In the genomic region with DNA sequence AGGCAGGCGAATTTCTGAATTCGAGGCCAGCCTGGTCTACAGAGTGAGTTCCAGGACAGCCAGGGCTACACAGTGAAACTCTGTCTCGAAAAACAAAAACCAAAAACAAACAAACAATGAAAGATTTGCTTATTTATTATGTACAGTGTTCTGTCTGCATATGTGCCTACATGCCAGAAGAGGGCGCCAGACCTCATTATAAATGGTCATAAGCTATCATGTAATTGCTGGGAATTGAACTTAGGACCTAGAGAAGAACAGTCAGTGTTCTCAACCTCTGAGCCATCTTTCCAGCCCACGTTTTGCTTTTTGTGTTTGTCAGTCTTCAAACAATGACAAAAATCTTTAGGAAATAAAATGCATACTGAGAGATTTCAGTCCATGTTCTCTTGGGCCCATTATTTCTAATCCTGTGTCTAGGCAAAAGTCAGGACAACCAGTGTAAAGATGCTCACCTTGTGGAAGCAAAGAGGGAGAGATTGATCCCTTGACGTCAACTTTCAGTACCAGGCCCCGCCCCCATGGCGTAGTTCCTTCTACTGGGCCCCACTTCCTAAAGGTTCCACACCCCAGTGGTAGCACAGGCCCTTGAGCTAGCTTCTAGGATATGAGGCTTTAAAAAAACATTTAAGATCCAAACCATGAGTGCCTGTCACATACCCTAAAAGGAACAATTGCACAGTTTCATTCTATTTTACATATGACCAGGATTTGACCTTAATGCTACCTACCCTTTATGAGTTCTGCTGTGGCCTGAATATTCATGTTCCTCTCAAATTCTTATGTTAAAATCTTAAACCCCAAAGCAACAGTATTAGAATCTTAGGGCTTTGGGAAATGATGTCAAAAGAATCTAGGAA, we compare ENCODE assay signal across 12 mouse cellular contexts. TPM values are rescaled to one million over a fixed set of nuclear protein-coding genes. Genes with fewer than 3 reads are reported as not detected.
DNase-seq lines count a peak whose midpoint lies in the region; TF ChIP-seq lines count a peak whose summit lies in the region.
"Had no signal": no experiment of that assay in that cellular context is flagged by ENCODE, and none has a peak within 500 bp of the region (broad histone marks: within the 10 kb centered on the region; RNA-seq: fewer than 3 reads in every experiment).

No protein-coding gene starts in this region.

- intact Hi-C loops in gastrocnemius, adult 2 months (cut with DNase I), result loop anchor here (10.0 kb wide), 1 partner anchor 262 kb away; no protein-coding TSS in a partner anchor
- intact Hi-C loops in left cerebral cortex, postnatal 4 days (cut with DNase I), result no loop called here

- no peak for DNase-seq in gastrocnemius, adult 2 months
- DNase-seq in gastrocnemius, postnatal 25 days, result no peak
- DNase-seq in lung, postnatal 36 days, result peak; percentile 8
- no peak for DNase-seq in lung, adult 18-20 months
- peak; percentile 4 for DNase-seq in adipocyte (ENCODE audit: low spot score)
- peak; percentile 32 for DNase-seq in retina, postnatal 1 day
- DNase-seq in left cerebral cortex, postnatal 4 days, result no peak
- DNase-seq in yolk sac, embryonic 10.5 days (ENCODE audit: low spot score), result no peak
- DNase-seq: adrenal gland, adult 2 months had no signal

- no peak overlapping the region for H3K4me3 ChIP-seq in gastrocnemius, adult 2 months
- H3K4me3 ChIP-seq: heart, embryonic 15.5 days; midbrain, embryonic 10.5 days had no signal

- H3K27ac ChIP-seq in gastrocnemius, adult 2 months, result no peak overlapping the region
- H3K27ac ChIP-seq: heart, embryonic 15.5 days had no signal

- peak; percentile 64 for TF ChIP-seq CTCF in gastrocnemius, adult 2 months (IDR thresholded peaks at IDR 0.05)

RNA-seq across cellular contexts. Expression of a gene that starts 54.0 kb away (rescaled TPM):
- not detected for total RNA-seq in gastrocnemius, adult 2 months (2021)
- not detected for total RNA-seq in gastrocnemius, postnatal 25 days (2021)
- not detected for total RNA-seq in left cerebral cortex, postnatal 4 days (2021)
- total RNA-seq: adrenal gland, adult 2 months; left cerebral cortex, adult 18-20 months had no signal

Comparison
In these comparisons a context has a peak if more than half of its experiments do, and no peak if none do; other contexts are left out.
1. DNase-seq: peak in lung, postnatal 36 days (single experiment), adipocyte (single experiment) and retina, postnatal 1 day (single experiment); none in gastrocnemius, adult 2 months (single experiment), gastrocnemius, postnatal 25 days (single experiment), lung, adult 18-20 months (0 of 2), left cerebral cortex, postnatal 4 days (single experiment) and yolk sac, embryonic 10.5 days (single experiment).